Mouse (Mus musculus): Measurements from ENCODE around the gene Selenos. TPM values are rescaled to one million over a fixed set of nuclear protein-coding genes. Genes with fewer than 3 reads are reported as not detected.

The Selenos gene
- total and polyA plus RNA-seq, 3 experiments: 79.9 to 103 TPM; not detected in 1

DNA sequence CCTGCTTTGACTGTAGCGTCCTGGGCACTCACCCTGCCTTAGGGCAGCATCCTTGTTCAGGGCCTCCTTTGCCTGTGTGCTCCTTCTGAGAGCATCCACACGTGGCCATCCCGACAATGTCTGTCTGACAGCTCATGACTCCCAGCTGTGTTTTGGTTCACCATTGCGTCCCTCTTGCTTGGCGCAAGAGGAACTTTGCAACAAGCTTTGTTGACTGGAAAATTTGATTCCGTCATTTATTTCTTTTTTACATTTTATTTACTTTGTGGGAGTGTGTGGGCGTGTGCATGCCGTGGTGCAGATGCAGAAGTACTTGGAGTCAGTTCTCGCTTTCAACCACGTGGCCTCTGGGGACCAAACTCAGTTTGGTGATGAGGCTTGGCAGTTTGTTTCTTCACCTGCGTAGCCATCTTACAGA lies 45.1 kb downstream of the Selenos start:
- Histone ChIP-seq H3K79me2 (ENCODE audit: control insufficient read depth, insufficient read depth, low read length, poor library complexity) (peaks cover 14% of the 10 kb centered on the region; the same call in 1 of the 2 replicates), H3K4me3 (ENCODE audit: control insufficient read depth in 1 of 2, insufficient read depth in 1 of 2, low read depth in 2 of 2, low read length in 2 of 2) (no peak overlapping the region), H3K9ac (ENCODE audit: control insufficient read depth, low read depth, low read length, poor library complexity, severe bottlenecking) (no peak overlapping the region), H3K4me1 (ENCODE audit: control insufficient read depth in 1 of 2, insufficient read depth in 2 of 2, low read length in 2 of 2) (peaks cover 5 to 6% of the 10 kb centered on the region in 2 experiments), H3K27ac (ENCODE audit: control insufficient read depth, low read depth, low read length) (no peak overlapping the region), H3K9me3 (replicated peaks; ENCODE audit: insufficient read depth, low read length) (no peaks in the 10 kb centered on the region), H3K36me3 (ENCODE audit: control insufficient read depth in 1 of 2, insufficient read depth in 2 of 2, low read length in 2 of 2) (peaks cover 0 to 11% of the 10 kb centered on the region in 2 experiments; a peak in 2 of 4 replicates), H3K27me3 (ENCODE audit: control insufficient read depth in 1 of 2, insufficient read depth in 2 of 2, low read length in 2 of 2) (no peaks in the 10 kb centered on the region)
- TF ChIP-seq ZNF384 (IDR thresholded peaks at IDR 0.05; ENCODE audit: low read depth, low read length): no peak
- TF ChIP-seq SIN3A (IDR thresholded peaks at IDR 0.05; ENCODE audit: low read length): no peak
- TF ChIP-seq UBTF (IDR thresholded peaks at IDR 0.05; ENCODE audit: borderline replicate concordance, insufficient read depth, low read depth, low read length): no peak
- no peak for TF ChIP-seq TBP (IDR thresholded peaks at IDR 0.05; ENCODE audit: low read depth, low read length)
- no peak for TF ChIP-seq GABPA (IDR thresholded peaks at IDR 0.05; ENCODE audit: low read depth, low read length)
- TF ChIP-seq ZMIZ1 (IDR thresholded peaks at IDR 0.05; ENCODE audit: low read depth, low read length): no peak
- no peak for TF ChIP-seq POLR2AphosphoS5 (IDR thresholded peaks at IDR 0.05; ENCODE audit: borderline replicate concordance, low read depth, low read length)
- no peak for TF ChIP-seq CTCF (IDR thresholded peaks at IDR 0.05 in 2 of 3, conservative IDR thresholded peaks at IDR 0.05 in 1 of 3; ENCODE audit: control insufficient read depth in 1 of 3, insufficient read depth in 1 of 3, low read depth in 2 of 3, low read length in 3 of 3, poor library complexity in 1 of 3, severe bottlenecking in 1 of 3)
- no peak for TF ChIP-seq MAX (IDR thresholded peaks at IDR 0.05; ENCODE audit: low read length)
- no peak for TF ChIP-seq USF2 (IDR thresholded peaks at IDR 0.05; ENCODE audit: borderline replicate concordance in 1 of 2, insufficient read depth in 1 of 2, low read depth in 1 of 2, low read length in 2 of 2)
- no peak for TF ChIP-seq JUND (IDR thresholded peaks at IDR 0.05; ENCODE audit: low read depth, low read length)
- TF ChIP-seq TAL1 (IDR thresholded peaks at IDR 0.05; ENCODE audit: low read length): no peak
- no peak for TF ChIP-seq NRF1 (IDR thresholded peaks at IDR 0.05; ENCODE audit: insufficient read depth, low read depth, low read length, poor library complexity, severe bottlenecking)
- no peak for TF ChIP-seq E2F4 (IDR thresholded peaks at IDR 0.05; ENCODE audit: borderline replicate concordance, low read depth, low read length)
- no peak for TF ChIP-seq EP300 (IDR thresholded peaks at IDR 0.05; ENCODE audit: low read depth in 1 of 2, low read length in 2 of 2)
- no peak for TF ChIP-seq MAZ (IDR thresholded peaks at IDR 0.05; ENCODE audit: low read depth, low read length)
- no peak for TF ChIP-seq NELFE (IDR thresholded peaks at IDR 0.05; ENCODE audit: low read depth, low read length)
- no peak for DNase-seq (ENCODE audit: low read depth, low spot score)

DNA sequence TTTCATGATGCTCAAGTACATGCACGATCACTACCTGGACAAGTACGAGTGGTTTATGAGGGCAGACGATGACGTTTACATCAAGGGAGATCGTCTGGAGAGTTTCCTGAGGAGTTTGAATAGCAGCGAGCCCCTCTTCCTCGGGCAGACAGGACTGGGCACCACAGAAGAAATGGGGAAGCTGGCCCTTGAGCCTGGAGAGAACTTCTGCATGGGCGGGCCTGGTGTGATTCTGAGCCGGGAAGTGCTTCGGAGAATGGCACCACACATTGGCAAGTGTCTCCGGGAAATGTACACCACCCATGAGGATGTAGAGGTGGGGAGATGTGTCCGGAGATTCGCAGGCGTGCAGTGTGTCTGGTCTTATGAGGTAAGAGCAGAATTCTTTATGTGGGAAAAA lies 45.9 kb downstream of the Selenos start:
- Histone ChIP-seq H3K4me1 (ENCODE audit: control insufficient read depth in 1 of 2, insufficient read depth in 2 of 2, low read length in 2 of 2) (peaks cover 0 to under 1% of the 10 kb centered on the region in 2 experiments; a peak in 3 of 4 replicates), H3K9ac (ENCODE audit: control insufficient read depth, low read depth, low read length, poor library complexity, severe bottlenecking) (no peak overlapping the region), H3K36me3 (ENCODE audit: control insufficient read depth in 1 of 2, insufficient read depth in 2 of 2, low read length in 2 of 2) (peaks cover 0 to 3% of the 10 kb centered on the region in 2 experiments; a peak in 2 of 4 replicates), H3K79me2 (ENCODE audit: control insufficient read depth, insufficient read depth, low read length, poor library complexity) (peaks cover 14% of the 10 kb centered on the region; the same call in 1 of the 2 replicates), H3K4me3 (ENCODE audit: control insufficient read depth in 1 of 2, insufficient read depth in 1 of 2, low read depth in 2 of 2, low read length in 2 of 2) (no peak overlapping the region), H3K27me3 (ENCODE audit: control insufficient read depth in 1 of 2, insufficient read depth in 2 of 2, low read length in 2 of 2) (no peaks in the 10 kb centered on the region), H3K27ac (ENCODE audit: control insufficient read depth, low read depth, low read length) (no peak overlapping the region), H3K9me3 (replicated peaks; ENCODE audit: insufficient read depth, low read length) (no peaks in the 10 kb centered on the region)
- DNase-seq (ENCODE audit: low read depth, low spot score): no peak
- TF ChIP-seq POLR2A (IDR thresholded peaks at IDR 0.05; ENCODE audit: control insufficient read depth in 1 of 2, insufficient read depth in 1 of 2, low read depth in 1 of 2, low read length in 2 of 2, poor library complexity in 1 of 2): no peak
- no peak for TF ChIP-seq USF1 (IDR thresholded peaks at IDR 0.05; ENCODE audit: low read depth, low read length)
- TF ChIP-seq KAT2A (conservative IDR thresholded peaks at IDR 0.05; ENCODE audit: low read depth, low read length): no peak
- no peak for TF ChIP-seq MAZ (IDR thresholded peaks at IDR 0.05; ENCODE audit: low read depth, low read length)
- no peak for TF ChIP-seq ELF1 (IDR thresholded peaks at IDR 0.05; ENCODE audit: low read depth, low read length)
- no peak for TF ChIP-seq CTCF (IDR thresholded peaks at IDR 0.05 in 2 of 3, conservative IDR thresholded peaks at IDR 0.05 in 1 of 3; ENCODE audit: control insufficient read depth in 1 of 3, insufficient read depth in 1 of 3, low read depth in 2 of 3, low read length in 3 of 3, poor library complexity in 1 of 3, severe bottlenecking in 1 of 3)
- no peak for TF ChIP-seq SMC3 (IDR thresholded peaks at IDR 0.05; ENCODE audit: low read depth, low read length)
- TF ChIP-seq HCFC1 (IDR thresholded peaks at IDR 0.05; ENCODE audit: low read depth, low read length): no peak
- TF ChIP-seq MEF2A (IDR thresholded peaks at IDR 0.05; ENCODE audit: extremely low read depth, insufficient replicate concordance, low read depth, low read length, poor library complexity, severe bottlenecking): no peak
- no peak for TF ChIP-seq GATA1 (IDR thresholded peaks at IDR 0.05; ENCODE audit: low read depth, low read length)
- no peak for TF ChIP-seq POLR2AphosphoS5 (IDR thresholded peaks at IDR 0.05; ENCODE audit: borderline replicate concordance, low read depth, low read length)
- no peak for TF ChIP-seq MAFK (IDR thresholded peaks at IDR 0.05; ENCODE audit: borderline replicate concordance, low read depth, low read length)
- TF ChIP-seq MYC (IDR thresholded peaks at IDR 0.05; ENCODE audit: low read depth, low read length): no peak
- no peak for TF ChIP-seq TCF12 (IDR thresholded peaks at IDR 0.05; ENCODE audit: low read depth, low read length)
- no peak for TF ChIP-seq E2F4 (IDR thresholded peaks at IDR 0.05; ENCODE audit: borderline replicate concordance, low read depth, low read length)
- TF ChIP-seq ZMIZ1 (IDR thresholded peaks at IDR 0.05; ENCODE audit: low read depth, low read length): no peak
- no peak for TF ChIP-seq MXI1 (IDR thresholded peaks at IDR 0.05; ENCODE audit: low read depth, low read length)
- no peak for TF ChIP-seq ZC3H11A (IDR thresholded peaks at IDR 0.05; ENCODE audit: low read depth, low read length)
- no peak for TF ChIP-seq POLR2AphosphoS2 (IDR thresholded peaks at IDR 0.05; ENCODE audit: low read length)
